9 mouse cellular contexts compared by ENCODE assay signal in the genomic region with DNA sequence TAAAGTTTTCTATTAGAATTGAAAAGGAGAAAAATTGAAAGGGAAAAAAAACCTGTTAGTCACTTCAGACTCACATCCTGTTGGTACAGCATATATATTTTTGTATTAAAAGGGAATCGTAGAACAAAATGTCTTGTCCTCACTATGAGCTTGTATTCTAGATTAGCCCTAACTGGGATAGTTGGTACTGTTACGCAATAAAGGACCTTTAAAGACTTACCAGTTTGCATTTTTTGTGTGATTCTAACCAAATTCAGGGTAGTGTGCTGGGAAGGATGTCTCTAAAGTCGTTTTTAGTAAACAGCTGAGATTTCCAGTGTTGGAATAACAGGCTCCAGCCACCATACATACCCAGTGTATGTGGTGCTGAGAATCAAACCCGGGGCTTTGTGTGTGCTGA. TPM values are rescaled to one million over a fixed set of nuclear protein-coding genes. Genes with fewer than 3 reads are reported as not detected.
DNase-seq lines count a peak whose midpoint lies in the region; ATAC-seq and TF ChIP-seq lines count a peak whose summit lies in the region.
"Had no signal": no experiment of that assay in that cellular context is flagged by ENCODE, and none has a peak within 500 bp of the region (broad histone marks: within the 10 kb centered on the region; RNA-seq: fewer than 3 reads in every experiment).

No protein-coding gene starts in this region.

- H3K9ac ChIP-seq in lung, postnatal 0 days (replicated peaks; ENCODE audit: low read depth) = no peak overlapping the region
- no peak overlapping the region for H3K9ac ChIP-seq in forebrain, embryonic 11.5 days (ENCODE audit: low read length)
- H3K9ac ChIP-seq in intestine, postnatal 0 days (ENCODE audit: low read depth, low read length) = no peak overlapping the region
- no peak overlapping the region for H3K9ac ChIP-seq in neural tube, embryonic 13.5 days

- 0 out of 2 replicates have a peak overlapping the region, but pooled peaks have one; percentile 80 for H3K4me3 ChIP-seq in lung, postnatal 0 days (ENCODE audit: low read depth, low read length)
- no peak overlapping the region for H3K4me3 ChIP-seq in lung, adult 2 months (replicated peaks; ENCODE audit: extremely low read depth, low read depth, low read length)
- peak overlapping the region; percentile 94; the same call in 1 of the 2 replicates for H3K4me3 ChIP-seq in forebrain, embryonic 11.5 days (ENCODE audit: low read depth, low read length)
- 0 out of 2 replicates have a peak overlapping the region, but pooled peaks have one; percentile 95 for H3K4me3 ChIP-seq in intestine, postnatal 0 days (ENCODE audit: low read depth, low read length)
- H3K4me3 ChIP-seq in neural tube, embryonic 13.5 days = peak overlapping the region; percentile 76

- 78% methylated on average over 4 of the region's 4 CpGs for WGBS in lung, postnatal 0 days
- 58% methylated on average over 4 of the region's 4 CpGs for WGBS in lung, adult 2 months
- WGBS in forebrain, embryonic 11.5 days = 87% methylated on average over 4 of the region's 4 CpGs
- 81% methylated on average over 4 of the region's 4 CpGs for WGBS in intestine, postnatal 0 days
- 90% methylated on average over 4 of the region's 4 CpGs for WGBS in neural tube, embryonic 13.5 days

- peaks cover 8% of the 10 kb centered on the region; the same call in 1 of the 2 replicates for H3K36me3 ChIP-seq in lung, postnatal 0 days (ENCODE audit: insufficient read depth, low read length)
- peaks cover 3% of the 10 kb centered on the region; the same call in 1 of the 2 replicates for H3K36me3 ChIP-seq in forebrain, embryonic 11.5 days (ENCODE audit: control insufficient read depth, insufficient read depth, low read length)
- H3K36me3 ChIP-seq in intestine, postnatal 0 days (ENCODE audit: control insufficient read depth, insufficient read depth) = peaks cover 9% of the 10 kb centered on the region; the same call in 1 of the 2 replicates
- peaks cover 9% of the 10 kb centered on the region for H3K36me3 ChIP-seq in neural tube, embryonic 13.5 days

- peak overlapping the region; percentile 73; the same call in 1 of the 2 replicates for H3K4me2 ChIP-seq in lung, postnatal 0 days (replicated peaks; ENCODE audit: low read depth, low read length)
- peak overlapping the region; percentile 56; the same call in 1 of the 2 replicates for H3K4me2 ChIP-seq in forebrain, embryonic 11.5 days (ENCODE audit: low read depth, low read length, severe bottlenecking)
- H3K4me2 ChIP-seq in intestine, postnatal 0 days (replicated peaks; ENCODE audit: low read depth) = peak overlapping the region; percentile 74
- H3K4me2 ChIP-seq in neural tube, embryonic 13.5 days = peak overlapping the region; percentile 73

- H3K27me3 ChIP-seq in lung, postnatal 0 days (replicated peaks; ENCODE audit: insufficient read depth, low read length) = no peaks in the 10 kb centered on the region
- H3K27me3 ChIP-seq in forebrain, embryonic 11.5 days (ENCODE audit: control insufficient read depth, insufficient read depth, low read length) = no peaks in the 10 kb centered on the region
- H3K27me3 ChIP-seq in intestine, postnatal 0 days (replicated peaks; ENCODE audit: control insufficient read depth, insufficient read depth, low read length) = no peaks in the 10 kb centered on the region
- H3K27me3 ChIP-seq in neural tube, embryonic 13.5 days = no peaks in the 10 kb centered on the region

- peaks cover 4% of the 10 kb centered on the region; the same call in 1 of the 2 replicates for H3K4me1 ChIP-seq in lung, postnatal 0 days (ENCODE audit: insufficient read depth, low read depth, low read length)
- H3K4me1 ChIP-seq in lung, adult 2 months (ENCODE audit: control insufficient read depth, insufficient read depth, low read length) = peaks cover 5% of the 10 kb centered on the region
- peaks cover 4% of the 10 kb centered on the region for H3K4me1 ChIP-seq in forebrain, embryonic 11.5 days (replicated peaks; ENCODE audit: control insufficient read depth, insufficient read depth, low read length)
- peaks cover 10% of the 10 kb centered on the region; the same call in 1 of the 2 replicates for H3K4me1 ChIP-seq in intestine, postnatal 0 days (replicated peaks; ENCODE audit: control insufficient read depth, insufficient read depth, low read length)
- peaks cover 33% of the 10 kb centered on the region for H3K4me1 ChIP-seq in neural tube, embryonic 13.5 days (replicated peaks)

- H3K9me3 ChIP-seq in lung, postnatal 0 days (ENCODE audit: low read length) = no peaks in the 10 kb centered on the region
- H3K9me3 ChIP-seq in forebrain, embryonic 11.5 days (ENCODE audit: control insufficient read depth, low read length) = no peaks in the 10 kb centered on the region
- H3K9me3 ChIP-seq in intestine, postnatal 0 days (ENCODE audit: control insufficient read depth) = no peaks in the 10 kb centered on the region
- no peaks in the 10 kb centered on the region for H3K9me3 ChIP-seq in neural tube, embryonic 13.5 days

- TF ChIP-seq POLR2A in lung, adult 2 months (IDR thresholded peaks at IDR 0.05; ENCODE audit: borderline replicate concordance, extremely low read depth, low read depth, low read length) = no peak

- peak; percentile 41 for DNase-seq in lung, postnatal 0 days (ENCODE audit: low spot score)
- DNase-seq in lung, adult 2 months = no peak
- DNase-seq in forebrain, embryonic 11.5 days (ENCODE audit: low spot score) = no peak
- no peak for DNase-seq in layer of hippocampus, adult 18-20 months (ENCODE audit: low spot score in 2 of 2)
- DNase-seq in B cell, adult 2 months = no peak
- no peak for DNase-seq in adrenal gland, adult 8-10 months
- DNase-seq: gastrocnemius, postnatal 25 days had no signal

- H3K27ac ChIP-seq in lung, postnatal 0 days (ENCODE audit: low read length) = no peak overlapping the region
- H3K27ac ChIP-seq in forebrain, embryonic 11.5 days (ENCODE audit: low read depth, low read length) = no peak overlapping the region
- H3K27ac ChIP-seq in intestine, postnatal 0 days (ENCODE audit: low read depth, low read length) = no peak overlapping the region
- H3K27ac ChIP-seq in neural tube, embryonic 13.5 days (replicated peaks) = no peak overlapping the region

- no peak for TF ChIP-seq EP300 in lung, postnatal 0 days (IDR thresholded peaks at IDR 0.05)

- TF ChIP-seq CTCF in lung, postnatal 0 days (IDR thresholded peaks at IDR 0.05) = no peak
- no peak for TF ChIP-seq CTCF in lung, adult 2 months (IDR thresholded peaks at IDR 0.05; ENCODE audit: insufficient read depth, low read length)
- no peak for TF ChIP-seq CTCF in intestine, postnatal 0 days (IDR thresholded peaks at IDR 0.05; ENCODE audit: low read depth)

- ATAC-seq in lung, postnatal 0 days = no peak
- no peak for ATAC-seq in forebrain, embryonic 11.5 days (replicated peaks; ENCODE audit: low FRiP score)
- no peak for ATAC-seq in intestine, postnatal 0 days
- ATAC-seq in neural tube, embryonic 13.5 days (ENCODE audit: low read depth) = no peak

RNA-seq across cellular contexts. Expression of a gene that starts 1.7 kb away (rescaled TPM):
- 54.2 and 60.5 TPM in 2 replicates for polyA plus RNA-seq in lung, postnatal 0 days (2015; fragmentation: Nextera tagmentation; extraction: Ambion mirVana)
- polyA plus RNA-seq in lung, adult 2 months (2012; rRNA removed) = 10.4 and 19.0 TPM in 2 replicates
- 185 and 196 TPM in 2 replicates for polyA plus RNA-seq in forebrain, embryonic 11.5 days (2014; fragmentation: Nextera tagmentation; extraction: Ambion mirVana)
- polyA plus RNA-seq in intestine, postnatal 0 days (2015; fragmentation: Nextera tagmentation; extraction: Ambion mirVana) = 38.1 TPM in 2 replicates
- polyA plus RNA-seq in neural tube, embryonic 13.5 days (2015; fragmentation: Nextera tagmentation; extraction: Ambion mirVana) = 111 and 125 TPM in 2 replicates
- 100 to 1,000 TPM; 117 TPM for total RNA-seq in layer of hippocampus, adult 18-20 months (2021)
- 100 to 1,000 TPM in 3 of 4 experiments, 10 to 100 TPM in 1; 99.7 to 159 (median 118) TPM for total RNA-seq in adrenal gland, adult 8-10 months (2022)

RNA-seq across cellular contexts. Expression of a gene that starts 33.6 kb away (rescaled TPM):
- 0.29 and 0.63 TPM in 2 replicates for polyA plus RNA-seq in lung, postnatal 0 days (2015; fragmentation: Nextera tagmentation; extraction: Ambion mirVana)
- 0.07 and 0.34 TPM in 2 replicates for polyA plus RNA-seq in lung, adult 2 months (2012; rRNA removed)
- 2.6 and 3.0 TPM in 2 replicates for polyA plus RNA-seq in forebrain, embryonic 11.5 days (2014; fragmentation: Nextera tagmentation; extraction: Ambion mirVana)
- polyA plus RNA-seq in intestine, postnatal 0 days (2015; fragmentation: Nextera tagmentation; extraction: Ambion mirVana) = 0.44 and 0.59 TPM in 2 replicates
- 0.36 and 0.42 TPM in 2 replicates for polyA plus RNA-seq in neural tube, embryonic 13.5 days (2015; fragmentation: Nextera tagmentation; extraction: Ambion mirVana)
- 1 to 10 TPM in 1 of 2 experiments, under 1 TPM in 1; 0.32 to 1.0 TPM for total RNA-seq in layer of hippocampus, adult 18-20 months (2021)
- total RNA-seq in adrenal gland, adult 8-10 months (2022) = 1 to 10 TPM in 1 of 4 experiments, under 1 TPM in 3; 0.24 to 1.0 (median 0.52) TPM
- total RNA-seq: gastrocnemius, postnatal 25 days had no signal
